Mouse (Mus musculus): ENCODE results near the gene Cyp3a41a.
"Not testable (repeated sequence)": the region's sequence is repeated elsewhere in the genome, so short reads cannot be mapped to it uniquely, and the experiment has no call there.

Gene Cyp3a41a

GRCm38 (mm10) chr5:145720036-145720435 lies at the start of gene Cyp3a41a:
Gene Cyp3a41a, minus strand, starts transcription at chr5:145720136.
- DNase-seq (ENCODE audit: low spot score in 2 of 2) = not testable (repeated sequence)

- DNase-seq (ENCODE audit: low spot score in 2 of 2) = not testable (repeated sequence)
Measured at GRCm38 (mm10) chr5:145737512-145737911, 17.6 kb upstream of the Cyp3a41a start.

- not testable (repeated sequence) for DNase-seq (ENCODE audit: low spot score in 2 of 2)
Measured at GRCm38 (mm10) chr5:145714296-145714695, 5.6 kb downstream of the Cyp3a41a start.

- not testable (repeated sequence) for DNase-seq (ENCODE audit: low spot score in 2 of 2)
Measured at GRCm38 (mm10) chr5:145707372-145707771, 12.6 kb downstream of the Cyp3a41a start.

GRCm38 (mm10) chr5:145662007-145662406 lies 57.9 kb downstream of the Cyp3a41a start:
- no peak for DNase-seq (ENCODE audit: low spot score in 2 of 2)

GRCm38 (mm10) chr5:145647779-145648178 lies 72.2 kb downstream of the Cyp3a41a start:
- no peak for DNase-seq (ENCODE audit: low spot score in 2 of 2)

All from spleen, postnatal 4 days (tissue).